Mouse (Mus musculus): Measurements from ENCODE around the gene Neu1.
A peak's percentile ranks its signal among the peaks of the same experiment; 100 is the strongest.
"Not testable (repeated sequence)": the region's sequence is repeated elsewhere in the genome, so short reads cannot be mapped to it uniquely, and the experiment has no call there.

Neu1 gene

DNA sequence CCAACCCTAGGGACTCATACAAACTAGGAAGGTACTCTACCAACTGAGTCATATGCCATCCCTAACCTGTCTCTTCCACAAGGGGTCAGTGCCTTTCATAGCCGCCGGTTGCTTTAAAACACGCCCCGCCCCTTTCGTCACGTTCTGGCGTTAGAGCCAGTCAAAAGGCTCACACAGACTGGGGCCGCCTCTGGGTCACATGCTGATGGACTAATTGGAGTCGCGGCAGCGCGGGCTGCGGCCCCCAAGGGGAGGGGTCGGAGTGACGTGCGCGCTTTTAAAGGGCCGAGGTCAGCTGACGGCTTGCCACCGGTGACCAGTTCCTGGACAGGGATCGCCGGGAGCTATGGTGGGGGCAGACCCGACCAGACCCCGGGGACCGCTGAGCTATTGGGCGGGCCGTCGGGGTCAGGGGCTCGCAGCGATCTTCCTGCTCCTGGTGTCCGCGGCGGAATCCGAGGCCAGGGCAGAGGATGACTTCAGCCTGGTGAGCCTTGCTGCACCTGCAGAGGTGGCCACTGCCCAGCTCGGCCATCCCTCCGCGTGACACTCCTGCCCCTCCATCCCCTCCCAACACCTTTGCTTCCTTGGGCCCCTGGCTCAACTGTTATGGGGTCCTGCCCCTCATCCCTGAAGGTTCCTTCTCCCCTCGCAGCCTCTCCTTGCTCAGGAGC, at the start of gene Neu1:
Gene Neu1, plus strand, starts transcription at position 193 of the 674 bp plus-strand sequence.
- DNase-seq: peak; percentile 98 to 99

DNA sequence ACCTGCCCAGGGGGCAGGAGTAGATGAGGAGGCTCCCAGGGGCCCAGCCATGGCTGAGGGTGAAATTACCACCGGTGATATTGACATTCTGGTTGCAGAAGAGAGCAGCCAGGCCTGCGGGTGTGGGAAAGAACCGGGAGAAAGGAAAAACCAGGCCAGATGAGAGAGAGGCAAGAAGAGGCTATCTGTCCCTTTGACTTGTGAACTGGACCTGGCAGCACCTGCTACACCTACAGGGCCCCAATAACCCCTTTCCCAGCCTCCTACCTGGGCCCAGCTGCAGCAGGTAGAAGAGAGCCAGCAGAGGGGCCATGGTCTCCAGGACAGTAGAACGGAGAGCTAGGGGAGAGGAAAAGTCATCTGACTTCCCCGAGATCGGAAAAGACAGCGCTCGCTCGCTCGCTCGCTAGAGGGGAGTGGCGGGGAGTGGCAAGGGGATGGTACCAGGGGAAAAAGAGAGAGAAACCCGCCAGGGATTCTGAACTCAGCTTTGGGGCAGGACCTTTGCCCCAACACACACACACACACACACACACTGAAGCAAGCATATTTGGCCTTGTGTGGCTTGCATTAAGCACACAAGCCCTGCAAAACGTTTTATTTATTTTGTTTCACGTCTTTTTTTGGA, 49.3 kb upstream of the Neu1 start, which contains the start of gene Gm20547:
Gene Gm20547, minus strand, starts transcription at position 360 of the 628 bp plus-strand sequence.
- no peak for DNase-seq

DNA sequence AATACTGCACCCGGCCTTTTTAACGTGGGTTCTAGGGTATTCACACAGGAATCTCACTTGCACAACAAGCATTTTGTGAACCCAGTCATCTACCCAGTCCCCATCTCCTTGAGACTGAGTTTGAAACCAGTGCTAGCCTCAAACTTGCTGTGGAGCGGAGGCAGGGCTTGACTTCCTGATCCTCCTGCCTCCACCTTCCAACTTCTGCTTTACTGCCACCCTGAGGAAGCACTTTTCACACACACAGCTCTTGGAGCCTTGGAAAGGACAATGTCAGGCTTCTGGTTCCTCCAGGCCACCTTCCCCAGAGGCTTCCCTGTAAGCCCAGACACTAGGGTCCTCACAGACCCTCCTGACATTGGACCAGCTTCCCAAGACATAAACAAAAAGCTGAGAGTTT, 47.7 kb upstream of the Neu1 start:
- no peak for DNase-seq

DNA sequence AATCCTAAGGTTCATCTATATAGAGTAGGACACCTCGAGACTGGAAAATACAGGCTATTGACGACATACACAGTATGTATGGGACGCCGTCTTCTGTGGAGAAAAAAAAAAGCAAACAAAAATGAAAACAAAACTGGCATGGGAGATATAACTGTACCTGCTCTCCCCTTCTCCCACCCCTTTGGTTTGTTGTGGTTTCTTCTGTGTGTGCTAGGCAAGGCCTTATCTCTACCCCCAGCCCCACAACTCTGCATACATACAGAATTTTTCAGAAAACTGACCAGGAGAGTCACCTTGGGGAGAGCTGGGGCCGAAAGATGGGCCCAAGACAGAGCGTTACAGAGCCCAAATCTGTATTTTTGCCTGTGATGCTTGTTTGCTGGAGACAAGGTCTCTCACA, 46.3 kb upstream of the Neu1 start:
- no peak for DNase-seq

DNA sequence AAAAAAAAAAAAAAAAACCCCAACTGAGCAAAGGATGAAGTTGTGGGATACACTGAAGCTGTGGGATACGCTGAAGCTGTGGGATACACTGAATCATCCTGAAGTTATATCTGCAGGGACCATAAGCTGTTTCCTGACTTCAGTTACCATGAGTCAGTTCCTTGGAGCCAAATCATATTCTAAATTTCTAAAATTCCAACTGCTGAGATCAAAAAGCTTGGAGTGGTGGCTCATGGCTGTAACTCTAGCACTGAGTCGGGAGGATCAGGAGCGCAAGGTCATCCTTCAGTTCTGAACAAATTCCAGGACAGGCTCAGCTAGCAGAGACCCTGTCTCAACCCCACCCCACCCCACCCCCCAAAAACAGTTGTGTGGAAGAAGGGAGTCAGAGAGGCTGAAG, 45.4 kb upstream of the Neu1 start:
- no peak for DNase-seq

DNA sequence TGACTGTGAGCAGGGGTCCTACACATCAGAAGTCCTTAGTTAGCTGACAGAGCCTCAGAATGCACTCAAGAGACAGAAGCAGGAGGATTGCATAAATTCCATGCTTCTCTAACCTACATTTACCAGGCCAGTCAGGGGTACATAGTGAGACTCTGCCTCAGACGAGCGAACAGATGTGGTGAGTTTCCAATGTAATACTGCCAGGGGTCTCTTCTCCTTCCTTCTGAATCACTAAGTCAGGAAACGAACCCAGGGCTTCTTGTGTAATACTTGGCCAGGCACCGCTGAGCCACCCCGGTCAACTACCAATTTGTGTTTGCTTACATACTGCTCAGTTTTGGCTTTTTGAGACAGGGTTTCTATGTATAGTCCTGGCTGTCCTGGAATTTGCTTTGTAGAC, 43.1 kb upstream of the Neu1 start:
- no peak for DNase-seq

DNA sequence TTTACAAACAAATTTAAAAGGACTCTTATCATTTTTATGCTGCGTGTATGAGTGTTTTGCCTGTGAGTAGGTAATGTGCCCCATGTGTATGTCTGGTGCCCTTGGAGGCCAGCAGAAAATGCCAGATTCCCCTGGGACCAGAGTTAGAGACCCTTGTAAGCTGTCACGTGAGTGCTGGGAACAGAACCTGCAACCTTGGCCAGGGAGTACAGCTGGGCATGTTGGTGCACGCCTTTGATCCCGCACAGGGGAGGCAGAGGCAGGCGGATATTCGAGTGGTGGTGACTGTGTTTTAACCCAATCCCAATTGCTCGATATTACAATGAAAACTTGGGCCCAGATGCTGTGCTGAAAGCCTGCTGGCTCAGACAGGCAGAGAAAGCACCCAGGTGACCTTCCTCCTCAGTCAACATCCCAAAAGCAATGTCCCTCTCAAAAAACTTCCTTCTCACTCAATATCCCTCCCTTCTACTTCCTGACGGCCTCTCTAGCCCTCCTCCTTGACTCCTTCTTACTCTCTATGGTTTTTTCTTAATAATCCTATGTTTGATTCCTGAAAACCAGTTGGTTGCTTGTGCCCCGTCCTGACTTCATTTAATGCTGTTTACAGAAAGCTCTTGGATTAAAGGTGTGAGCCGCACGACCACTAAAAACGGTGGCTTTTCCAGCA, 40.8 kb upstream of the Neu1 start:
- DNase-seq: no peak

DNA sequence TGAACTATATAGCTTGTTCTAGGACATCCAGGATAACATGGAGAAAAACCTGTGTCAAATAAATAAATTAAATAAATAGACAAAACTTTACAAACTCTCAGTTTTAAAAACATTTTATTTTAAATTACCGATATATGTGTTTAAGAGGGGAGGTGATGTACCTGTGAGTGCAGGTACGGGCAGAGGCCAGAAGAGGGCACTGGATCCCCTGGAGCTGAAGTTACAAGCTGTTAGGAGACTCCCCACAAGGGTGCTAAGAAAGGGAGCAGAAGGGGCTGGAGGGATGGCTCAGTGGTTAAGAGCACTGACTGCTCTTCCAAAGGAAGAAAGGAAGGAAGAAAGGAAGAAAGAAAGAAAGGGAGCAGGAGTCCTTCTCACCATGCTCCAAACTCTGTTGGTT, 39.7 kb upstream of the Neu1 start:
- DNase-seq: no peak

DNA sequence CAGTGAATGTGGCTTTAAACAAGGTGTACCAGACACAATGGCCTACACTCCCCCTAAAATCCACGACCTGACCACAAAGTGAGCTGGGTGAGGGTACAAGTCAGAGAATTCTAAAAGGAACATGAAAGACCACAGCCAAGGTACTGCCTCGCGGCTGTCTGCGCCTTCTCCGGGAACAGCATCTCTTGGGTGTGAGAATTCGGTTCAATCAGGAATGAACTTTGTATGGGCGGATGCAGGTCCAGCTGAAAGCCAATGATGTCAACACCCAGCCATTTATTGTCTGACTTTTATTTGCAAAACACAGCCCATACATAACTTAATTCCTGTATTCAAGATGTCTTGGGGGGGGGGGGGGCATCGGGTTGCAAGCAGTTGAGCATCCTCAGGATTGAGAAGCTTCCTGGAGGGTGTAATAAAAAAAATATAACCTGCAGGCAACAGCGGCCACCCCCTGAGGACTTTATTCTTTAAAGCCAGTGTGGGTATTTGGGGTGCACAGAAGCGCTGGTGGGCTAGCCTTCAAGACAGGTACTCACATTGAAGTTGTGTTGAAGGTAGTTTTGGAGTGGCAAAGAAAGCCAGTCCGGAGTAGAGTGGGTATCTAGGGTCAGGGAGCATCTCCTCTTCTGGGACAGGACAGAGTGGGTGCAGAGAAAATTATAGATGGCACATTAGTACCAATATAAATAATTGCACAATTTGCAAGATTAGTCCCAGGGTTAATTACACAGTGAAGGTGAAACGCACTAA, 37.8 kb upstream of the Neu1 start:
- no peak for DNase-seq

DNA sequence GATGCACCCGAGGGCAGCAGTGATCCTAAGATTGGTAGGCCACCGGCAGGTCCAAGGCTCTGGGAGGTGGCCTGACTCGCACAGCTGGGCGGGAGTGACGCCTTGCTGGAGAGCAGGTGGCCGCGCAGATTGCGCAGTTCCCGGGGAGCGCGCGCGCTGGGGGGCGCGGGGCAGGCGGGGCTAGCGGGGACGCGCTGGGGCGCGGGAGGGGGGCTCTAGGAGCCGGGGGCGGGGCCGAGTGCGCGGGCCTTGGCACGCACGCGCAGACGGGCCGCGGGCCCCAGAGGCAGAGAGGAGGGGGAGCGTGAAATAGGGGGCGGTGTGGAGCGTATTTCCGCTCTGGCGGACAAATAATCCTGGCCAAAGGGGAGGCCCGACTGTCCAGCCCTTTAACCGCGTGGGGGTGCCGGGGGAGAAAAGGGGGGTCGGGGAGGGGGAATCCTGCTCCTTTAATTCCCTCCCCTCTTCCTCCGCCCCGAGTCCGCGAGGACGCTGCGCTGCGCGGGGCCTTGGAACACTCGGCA, 36.9 kb upstream of the Neu1 start:
- peak; percentile 95 to 97 for DNase-seq

DNA sequence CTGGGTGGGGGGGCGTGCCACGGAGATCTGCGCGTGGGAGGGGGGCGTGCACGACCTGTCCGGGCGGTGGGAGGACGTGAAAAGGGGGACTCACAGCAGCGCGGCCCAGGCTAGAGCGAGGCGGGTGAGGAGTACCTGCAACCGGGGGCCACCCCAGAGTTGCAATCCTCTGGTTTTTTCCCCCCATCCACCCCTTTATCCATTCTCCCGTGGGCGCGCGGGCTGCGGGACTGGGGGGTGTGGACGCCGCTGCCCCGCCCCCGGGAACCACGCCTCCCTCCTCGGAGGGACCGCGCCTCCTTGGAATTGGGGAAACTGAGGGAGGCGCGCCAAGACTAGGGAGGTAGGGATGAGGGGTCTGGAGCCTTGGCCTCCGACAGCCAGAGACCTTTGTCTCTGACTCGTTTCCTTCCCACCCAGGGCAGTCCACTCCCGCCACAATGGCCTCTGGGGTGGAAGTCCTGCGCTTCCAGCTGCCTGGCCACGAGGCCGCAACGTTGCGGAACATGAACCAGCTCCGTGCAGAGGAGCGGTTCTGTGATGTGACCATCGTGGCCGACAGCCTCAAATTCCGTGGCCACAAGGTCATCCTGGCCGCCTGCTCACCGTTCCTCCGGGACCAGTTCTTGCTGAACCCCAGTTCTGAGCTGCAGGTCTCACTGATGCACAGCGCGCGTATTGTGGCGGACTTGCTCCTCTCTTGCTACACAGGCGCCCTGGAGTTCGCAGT, 36.1 kb upstream of the Neu1 start:
- DNase-seq: peak; percentile 53 to 64

DNA sequence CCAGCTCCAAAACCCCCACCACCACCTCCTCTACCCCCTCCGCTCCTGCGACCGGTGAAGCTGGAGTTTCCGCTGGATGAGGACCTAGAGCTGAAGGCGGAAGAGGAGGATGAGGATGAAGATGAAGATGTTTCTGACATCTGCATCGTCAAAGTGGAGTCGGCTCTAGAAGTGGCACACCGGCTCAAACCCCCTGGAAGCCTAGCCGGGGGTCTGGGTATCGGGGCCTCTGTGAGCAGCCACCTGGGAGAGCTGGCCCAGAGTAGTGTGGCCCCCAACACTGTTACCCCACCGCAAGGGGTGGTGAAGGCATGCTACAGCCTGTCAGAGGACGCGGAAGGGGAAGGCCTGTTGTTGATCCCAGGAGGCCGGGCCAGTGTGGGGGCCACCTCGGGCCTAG, 35.3 kb upstream of the Neu1 start:
- peak in 1 of 2 experiments; percentile 29 for DNase-seq

DNA sequence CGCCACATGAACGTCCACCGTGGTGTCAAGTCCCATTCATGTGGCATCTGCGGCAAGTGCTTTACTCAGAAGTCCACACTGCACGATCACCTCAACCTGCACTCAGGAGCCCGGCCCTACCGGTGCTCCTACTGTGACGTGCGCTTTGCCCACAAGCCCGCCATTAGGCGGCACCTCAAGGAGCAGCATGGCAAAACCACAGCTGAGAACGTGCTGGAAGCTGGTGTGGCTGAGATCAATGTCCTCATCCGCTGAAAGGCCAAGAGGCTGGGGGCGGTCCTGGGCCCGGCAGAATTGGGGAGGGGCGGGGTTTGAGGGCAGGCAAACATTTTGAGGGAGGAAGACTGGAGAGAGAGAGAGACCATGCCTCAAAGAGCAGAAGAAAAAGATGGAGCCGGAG, 34.7 kb upstream of the Neu1 start:
- DNase-seq: peak in 1 of 2 experiments; percentile 35

DNA sequence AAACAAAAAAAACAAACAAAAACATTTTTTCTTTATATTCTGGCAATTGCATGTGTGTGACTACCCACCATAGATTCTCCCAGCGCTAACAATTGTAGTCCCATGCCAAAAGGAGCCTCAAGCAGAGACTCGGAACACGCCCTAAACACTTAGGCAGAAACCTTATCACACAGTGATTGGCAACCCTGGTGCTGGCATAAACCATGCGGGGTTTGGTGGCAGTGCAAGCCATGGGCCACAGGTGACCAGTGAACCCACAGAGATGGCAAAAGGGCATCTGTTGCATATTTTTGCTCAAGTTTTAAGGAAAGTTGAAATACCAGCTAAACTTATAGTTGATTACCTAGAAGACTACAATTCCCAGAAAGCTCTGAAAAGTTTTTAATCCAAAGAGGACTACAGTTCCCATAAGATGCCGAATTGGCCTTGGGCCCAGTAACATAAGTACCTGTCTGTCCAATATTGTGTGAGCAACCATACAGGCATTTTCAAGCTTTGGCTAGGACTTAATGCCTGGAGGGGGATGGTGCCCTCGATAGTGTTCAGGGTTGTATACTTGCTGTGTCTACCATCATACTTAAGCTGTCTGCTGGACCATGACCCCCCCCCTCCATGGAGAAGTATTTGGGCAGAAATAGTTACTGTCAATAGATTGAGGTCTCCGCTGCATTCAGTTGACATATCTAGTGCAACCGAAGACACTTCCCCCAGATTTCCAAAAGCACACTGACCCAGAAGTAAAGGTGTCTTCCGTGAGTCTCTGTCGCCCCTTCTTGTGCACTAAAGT, 33.5 kb upstream of the Neu1 start:
- DNase-seq: peak; percentile 44 to 64

DNA sequence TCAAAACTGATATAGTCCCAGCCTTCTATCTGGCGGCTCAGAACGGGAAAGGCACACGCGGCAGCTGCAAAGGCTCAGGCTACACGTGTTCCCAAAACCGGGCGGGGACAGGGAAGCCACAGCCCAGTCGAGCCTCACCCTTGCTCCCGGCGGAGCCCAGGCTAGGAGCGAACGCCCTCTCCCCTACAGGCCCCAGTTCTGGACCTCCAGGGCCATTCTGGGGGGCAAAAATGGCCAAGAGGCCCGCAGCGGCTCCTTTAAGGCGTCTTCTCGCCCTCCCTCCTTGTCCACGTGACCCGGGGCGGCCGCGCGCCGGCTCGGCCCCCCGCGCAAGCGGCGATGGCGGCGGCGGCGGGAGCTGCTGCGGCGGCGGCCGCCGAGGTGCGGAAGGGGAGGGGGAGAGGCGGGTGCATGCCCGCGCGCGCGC, 32.9 kb upstream of the Neu1 start, which contains the start of the genes C2 and Ehmt2:
Gene C2, minus strand, starts transcription at position 106 of the 427 bp plus-strand sequence.
Gene Ehmt2, plus strand, starts transcription at position 310 of the 427 bp plus-strand sequence.
- peak; percentile 87 to 90 for DNase-seq

DNA sequence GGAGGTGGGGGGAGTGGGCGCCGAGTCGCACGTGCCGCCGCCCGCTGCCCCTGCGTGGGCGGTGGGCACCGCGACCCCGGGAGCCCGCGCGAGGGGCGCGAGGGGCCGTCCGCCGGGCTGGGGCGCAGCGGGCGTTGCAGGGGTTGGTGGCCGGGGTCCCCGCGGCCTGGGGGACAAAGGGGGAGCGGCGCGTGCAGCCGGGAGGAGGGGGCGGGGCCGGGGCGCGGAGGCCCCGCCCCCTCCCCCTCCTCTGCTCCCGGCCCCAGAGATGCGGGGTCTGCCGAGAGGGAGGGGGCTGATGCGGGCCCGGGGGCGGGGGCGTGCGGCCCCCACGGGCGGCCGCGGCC, 32.4 kb upstream of the Neu1 start:
- no peak for DNase-seq

DNA sequence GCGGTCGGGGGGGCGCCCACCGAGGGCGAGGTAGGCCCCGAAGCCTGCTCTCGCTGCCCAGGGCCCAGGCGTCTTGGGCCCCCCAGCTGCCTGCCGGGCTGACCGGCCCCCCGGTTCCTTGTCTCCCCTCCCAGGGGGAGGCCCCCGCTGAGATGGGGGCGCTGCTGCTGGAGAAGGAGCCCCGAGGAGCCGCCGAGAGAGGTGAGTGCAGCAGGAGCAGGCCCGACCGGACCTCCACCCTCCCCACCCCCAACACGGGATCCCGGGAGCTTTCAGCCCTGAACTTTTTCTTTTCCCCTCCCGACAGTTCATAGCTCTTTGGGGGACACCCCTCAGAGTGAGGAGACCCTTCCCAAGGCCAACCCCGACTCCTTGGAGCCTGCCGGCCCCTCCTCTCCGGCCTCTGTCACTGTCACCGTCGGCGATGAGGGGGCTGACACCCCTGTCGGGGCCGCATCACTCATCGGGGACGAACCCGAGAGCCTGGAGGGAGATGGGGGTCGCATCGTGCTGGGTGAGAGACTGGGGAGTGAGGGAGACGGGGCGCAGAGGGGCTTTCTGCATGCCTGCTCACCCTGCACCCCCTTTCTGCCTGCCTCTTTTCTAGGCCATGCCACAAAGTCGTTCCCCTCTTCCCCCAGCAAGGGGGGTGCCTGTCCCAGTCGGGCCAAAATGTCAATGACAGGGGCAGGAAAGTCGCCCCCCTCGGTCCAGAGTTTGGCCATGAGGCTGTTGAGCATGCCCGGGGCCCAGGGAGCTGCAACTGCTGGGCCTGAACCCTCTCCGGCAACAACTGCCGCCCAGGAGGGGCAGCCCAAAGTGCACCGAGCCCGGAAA, 31.8 kb upstream of the Neu1 start:
- peak; percentile 58 to 61 for DNase-seq

DNA sequence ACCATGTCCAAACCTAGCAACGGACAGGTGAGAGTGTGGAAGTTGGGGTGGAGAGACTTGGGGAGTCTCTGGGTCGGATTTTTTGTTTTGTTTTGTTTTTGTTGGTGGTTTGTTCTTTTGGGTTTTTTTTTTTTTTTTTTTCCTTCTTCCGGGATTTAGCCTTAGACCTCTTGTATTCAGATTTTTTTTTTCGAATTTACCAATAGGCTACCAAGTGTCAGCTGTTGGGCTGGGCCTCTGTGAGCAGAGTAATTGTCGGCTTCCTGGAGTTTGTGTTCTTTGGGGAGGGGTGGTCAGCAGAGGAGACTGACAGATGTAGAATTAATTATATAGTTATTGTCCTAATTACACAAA, 31.2 kb upstream of the Neu1 start:
- DNase-seq: peak in 1 of 2 experiments; percentile 48

DNA sequence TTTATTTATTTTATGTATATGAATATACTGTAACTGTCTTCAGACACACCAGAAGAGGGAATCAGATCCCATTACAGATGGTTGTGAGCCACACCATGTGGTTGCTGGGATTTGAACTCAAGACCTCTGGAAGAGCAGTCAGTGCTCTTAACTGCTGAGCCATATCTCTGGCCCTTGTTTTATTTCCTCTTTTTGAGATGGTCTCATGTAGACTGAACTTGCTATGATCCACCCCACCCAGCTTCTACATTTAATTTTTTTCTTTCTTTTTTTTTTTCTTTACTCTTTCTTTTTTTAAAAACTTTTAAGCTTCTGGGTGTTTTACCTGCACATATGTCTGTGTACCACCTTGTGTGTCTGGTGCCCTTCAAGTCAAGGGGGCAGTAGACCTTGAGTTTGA, 30.2 kb upstream of the Neu1 start:
- DNase-seq: not testable (repeated sequence)

DNA sequence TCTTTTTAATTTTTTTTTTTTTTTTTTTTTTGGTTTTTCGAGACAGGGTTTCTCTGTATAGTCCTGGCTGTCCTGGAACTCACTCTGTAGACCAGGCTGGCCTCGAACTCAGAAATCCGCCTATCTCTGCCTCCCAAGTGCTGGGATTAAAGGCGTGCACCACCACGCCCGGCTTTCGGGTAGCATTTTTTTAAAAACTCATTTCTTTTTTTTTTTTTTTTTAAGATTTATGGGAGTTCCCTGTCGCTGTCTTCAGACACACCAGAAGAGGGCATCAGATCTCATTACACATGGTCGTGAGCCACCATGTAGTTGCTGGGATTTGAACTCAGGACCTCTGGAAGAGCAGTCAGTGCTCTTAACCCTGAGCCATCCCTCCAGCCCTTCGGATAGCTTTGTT, 29.1 kb upstream of the Neu1 start:
- not testable (repeated sequence) for DNase-seq

DNA sequence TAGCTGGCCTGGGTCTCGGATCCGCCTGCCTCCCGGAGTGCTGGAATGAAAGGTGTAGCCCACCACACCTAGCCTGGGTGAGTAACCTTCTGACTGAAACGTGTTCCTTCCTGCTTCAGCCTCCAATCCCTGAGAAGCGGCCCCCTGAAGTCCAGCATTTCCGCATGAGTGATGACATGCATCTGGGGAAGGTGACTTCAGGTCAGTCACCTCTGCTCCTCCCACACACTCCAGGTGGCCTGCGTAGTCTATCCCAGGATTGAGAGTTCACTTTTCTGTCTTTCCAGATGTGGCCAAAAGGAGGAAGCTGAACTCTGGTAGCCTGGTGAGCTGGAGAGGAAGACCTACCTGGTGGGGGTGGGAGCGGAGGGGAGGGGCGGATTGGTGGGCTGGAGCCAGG, 28.2 kb upstream of the Neu1 start:
- no peak for DNase-seq
